Mouse (Mus musculus) thymus, postnatal 25 days (tissue): ENCODE results near the gene Klrg2.
"Not testable (repeated sequence)": the region's sequence is repeated elsewhere in the genome, so short reads cannot be mapped to it uniquely, and the experiment has no call there.

ENCODE experiments used
- DNase-seq: peaks from one replicate; pipeline ENCODE4 v3.0.0; 2022

Klrg2 gene

GRCm38 (mm10) chr6:38636852-38637618 lies at the start of gene Klrg2:
Gene Klrg2, minus strand, starts transcription at chr6:38637242.
- DNase-seq = peak; percentile 14

- no peak for DNase-seq
Observed at GRCm38 (mm10) chr6:38682532-38682931, 45.5 kb upstream of the Klrg2 start.

DNA sequence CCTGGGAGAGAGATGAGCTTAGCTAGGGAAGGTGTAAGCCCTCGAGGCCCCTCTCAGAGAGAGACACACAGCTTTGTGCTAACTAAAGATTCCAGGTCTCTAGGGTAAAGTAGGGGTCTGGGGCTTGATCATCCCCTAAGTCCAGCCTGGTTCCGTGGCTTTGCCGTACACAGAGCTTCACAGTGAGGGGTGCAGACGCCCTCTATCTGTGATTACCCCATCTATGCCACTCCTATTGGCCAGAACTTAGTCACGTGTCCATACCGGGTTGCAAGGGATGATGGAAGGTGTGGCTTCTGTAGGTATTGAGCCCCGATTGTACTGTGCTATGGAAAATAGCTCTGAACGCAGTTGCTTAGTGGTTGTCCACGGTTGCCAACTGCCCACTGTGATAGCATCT lies 40.6 kb upstream of the Klrg2 start:
- DNase-seq = no peak

- no peak for DNase-seq
Observed at GRCm38 (mm10) chr6:38676723-38677122, 39.7 kb upstream of the Klrg2 start.

GRCm38 (mm10) chr6:38676217-38676616 lies 39.2 kb upstream of the Klrg2 start:
- no peak for DNase-seq

DNA sequence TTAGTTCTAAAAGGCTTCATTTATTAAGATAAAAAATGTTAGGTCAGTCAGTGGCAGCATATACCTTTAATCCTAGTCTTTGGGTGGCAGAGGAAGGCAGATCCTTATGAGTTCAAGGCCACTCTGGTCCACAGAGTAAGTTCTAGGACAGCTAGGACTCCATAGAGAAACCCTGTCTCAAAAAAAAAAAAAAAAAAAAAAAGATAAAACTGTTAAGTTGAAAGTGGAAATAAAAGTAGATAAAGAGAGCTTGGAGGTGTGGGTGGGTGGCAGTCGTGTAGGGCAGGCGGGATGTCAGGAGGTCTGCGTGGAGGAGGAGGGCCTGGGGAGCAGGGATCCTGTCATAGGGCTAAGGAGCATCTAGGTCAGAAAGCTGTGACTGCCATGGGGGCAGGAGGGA lies 35.0 kb upstream of the Klrg2 start:
- DNase-seq = no peak

DNA sequence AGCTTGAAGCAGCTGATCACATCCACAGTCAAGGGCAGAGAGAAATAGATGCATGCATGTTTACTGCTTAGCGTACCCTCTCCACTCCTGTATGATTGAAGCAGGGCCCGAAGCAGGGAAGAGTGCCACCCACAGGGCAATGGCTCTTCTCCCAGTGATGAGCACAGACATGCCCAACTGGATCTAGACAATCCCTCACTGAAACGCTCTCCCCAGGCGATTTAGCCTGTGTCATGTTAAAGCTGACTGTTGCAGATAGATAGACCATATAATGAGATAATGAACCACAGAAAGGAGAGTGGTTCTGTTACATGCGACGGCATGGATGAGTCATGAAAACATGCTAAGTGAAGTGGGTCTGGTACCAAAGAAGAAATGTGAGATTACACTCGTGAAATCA lies 34.2 kb upstream of the Klrg2 start:
- DNase-seq = no peak

DNA sequence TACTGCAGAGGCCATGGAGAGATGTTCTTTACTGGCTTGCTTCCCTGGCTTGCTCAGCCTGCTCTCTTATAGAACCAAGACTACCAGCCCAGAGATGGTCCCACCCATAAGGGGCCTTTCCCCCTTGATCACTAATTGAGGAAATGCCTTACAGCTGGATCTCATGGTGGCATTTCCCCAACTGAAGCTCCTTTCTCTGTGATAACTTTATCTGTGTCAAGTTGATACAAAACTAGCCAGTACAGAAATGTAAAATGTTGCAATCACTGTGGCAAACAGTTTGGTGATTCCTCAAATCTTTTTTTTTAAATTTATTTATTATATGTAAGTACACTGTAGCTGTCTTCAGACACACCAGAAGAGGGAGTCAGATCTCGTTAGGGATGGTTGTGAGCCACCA lies 33.4 kb upstream of the Klrg2 start:
- not testable (repeated sequence) for DNase-seq

DNA sequence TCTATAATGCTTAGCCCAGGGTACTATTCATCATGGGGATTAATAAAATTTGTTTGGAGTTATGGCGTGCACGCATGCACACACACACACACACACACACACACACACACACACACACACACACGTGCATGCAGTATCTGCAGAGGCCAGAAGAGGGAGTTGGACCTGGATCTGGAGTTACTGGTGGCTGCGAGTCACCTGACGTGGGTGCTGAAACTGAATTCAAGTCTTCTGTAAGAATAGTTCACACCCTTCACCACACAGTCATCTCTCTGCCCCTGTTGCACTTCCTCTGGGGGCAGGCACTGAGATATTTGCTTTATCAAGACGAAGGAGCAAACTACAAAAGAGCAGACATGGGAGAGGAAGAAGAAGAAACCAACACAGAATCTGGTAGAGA lies 32.5 kb upstream of the Klrg2 start:
- no peak for DNase-seq

GRCm38 (mm10) chr6:38662714-38663615 lies 25.9 kb upstream of the Klrg2 start, which contains the start of gene Clec2l:
Gene Clec2l, plus strand, starts transcription at chr6:38663069.
- DNase-seq = no peak

DNA sequence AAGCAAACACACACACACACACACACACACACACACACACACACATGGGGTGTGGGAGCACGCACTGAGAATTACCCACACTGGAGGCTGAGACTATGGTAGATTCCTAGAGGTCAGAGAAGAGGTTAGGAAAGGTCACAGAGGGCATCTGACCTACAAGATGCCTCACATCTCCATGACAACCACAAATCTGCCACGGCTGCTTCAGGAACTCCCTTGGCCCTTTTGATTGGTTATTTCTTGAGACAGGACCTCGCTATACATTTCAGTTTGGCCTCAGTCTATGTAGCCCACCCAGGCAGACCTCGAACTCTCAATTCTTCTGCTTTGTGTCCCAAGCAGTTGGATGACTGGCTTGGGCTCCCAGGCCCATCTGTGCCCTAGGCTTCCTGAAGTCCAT lies 24.6 kb upstream of the Klrg2 start:
- DNase-seq = no peak

DNA sequence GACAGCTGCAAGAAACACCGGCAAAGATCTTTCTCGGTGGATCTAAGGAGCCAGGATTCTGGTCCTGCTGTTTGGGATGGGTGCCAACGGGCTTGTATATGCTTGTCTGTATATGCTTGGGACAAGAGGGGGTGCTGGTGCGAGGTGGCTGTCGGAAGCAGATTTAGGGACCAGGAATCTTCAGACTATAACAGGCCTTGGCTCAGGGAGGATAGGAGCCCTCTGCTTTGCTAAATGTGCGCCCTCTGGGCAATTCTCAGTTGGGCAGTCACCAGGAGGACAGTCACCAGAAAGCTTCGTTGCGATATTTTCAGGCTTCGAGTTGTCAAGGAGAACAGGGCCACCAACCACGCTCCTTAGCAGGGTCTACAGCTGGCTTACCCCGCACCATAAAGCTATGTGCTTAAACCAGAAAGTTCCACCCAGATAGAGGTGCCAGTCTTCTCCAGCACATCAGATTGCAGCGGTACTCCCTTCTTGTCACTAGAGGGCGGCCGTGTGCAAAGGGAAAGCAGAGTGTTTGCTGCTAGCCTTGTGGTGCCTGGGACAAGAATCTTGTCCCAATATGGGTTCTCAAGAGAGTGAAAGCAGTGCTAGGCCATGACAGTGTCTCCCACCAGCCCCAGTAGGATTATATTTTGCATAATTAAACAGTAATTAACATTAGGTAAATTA lies 13.4 kb upstream of the Klrg2 start:
- peak; percentile 60 for DNase-seq

- peak; percentile 21 for DNase-seq
Observed at GRCm38 (mm10) chr6:38649545-38649944, 12.5 kb upstream of the Klrg2 start.

- DNase-seq = no peak
Observed at GRCm38 (mm10) chr6:38643039-38643438, 6.0 kb upstream of the Klrg2 start.

DNA sequence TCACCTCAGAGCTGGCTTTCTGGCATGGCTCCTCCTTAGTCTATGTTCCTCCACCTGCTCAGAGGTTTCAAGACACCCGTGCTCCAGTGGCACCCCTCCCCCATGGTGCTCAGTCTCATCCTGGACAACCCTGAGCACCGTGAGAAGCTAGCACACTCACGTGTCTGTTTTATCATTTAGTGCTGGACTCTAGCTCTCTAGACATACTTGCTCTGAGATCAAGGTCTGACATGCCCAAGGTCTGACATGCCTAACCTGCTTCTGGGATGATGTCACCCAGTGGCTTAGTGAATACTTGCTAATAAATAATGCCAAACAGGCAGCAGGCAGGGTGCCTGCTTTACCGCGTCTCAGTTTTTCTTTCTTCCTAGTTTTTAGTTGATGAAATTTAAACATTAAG lies 5.6 kb upstream of the Klrg2 start:
- no peak for DNase-seq

- DNase-seq = no peak
Observed at GRCm38 (mm10) chr6:38641645-38642044, 4.6 kb upstream of the Klrg2 start.

- DNase-seq = no peak
Observed at GRCm38 (mm10) chr6:38641228-38641627, 4.2 kb upstream of the Klrg2 start.

GRCm38 (mm10) chr6:38640401-38640800 lies 3.4 kb upstream of the Klrg2 start:
- DNase-seq = no peak

DNA sequence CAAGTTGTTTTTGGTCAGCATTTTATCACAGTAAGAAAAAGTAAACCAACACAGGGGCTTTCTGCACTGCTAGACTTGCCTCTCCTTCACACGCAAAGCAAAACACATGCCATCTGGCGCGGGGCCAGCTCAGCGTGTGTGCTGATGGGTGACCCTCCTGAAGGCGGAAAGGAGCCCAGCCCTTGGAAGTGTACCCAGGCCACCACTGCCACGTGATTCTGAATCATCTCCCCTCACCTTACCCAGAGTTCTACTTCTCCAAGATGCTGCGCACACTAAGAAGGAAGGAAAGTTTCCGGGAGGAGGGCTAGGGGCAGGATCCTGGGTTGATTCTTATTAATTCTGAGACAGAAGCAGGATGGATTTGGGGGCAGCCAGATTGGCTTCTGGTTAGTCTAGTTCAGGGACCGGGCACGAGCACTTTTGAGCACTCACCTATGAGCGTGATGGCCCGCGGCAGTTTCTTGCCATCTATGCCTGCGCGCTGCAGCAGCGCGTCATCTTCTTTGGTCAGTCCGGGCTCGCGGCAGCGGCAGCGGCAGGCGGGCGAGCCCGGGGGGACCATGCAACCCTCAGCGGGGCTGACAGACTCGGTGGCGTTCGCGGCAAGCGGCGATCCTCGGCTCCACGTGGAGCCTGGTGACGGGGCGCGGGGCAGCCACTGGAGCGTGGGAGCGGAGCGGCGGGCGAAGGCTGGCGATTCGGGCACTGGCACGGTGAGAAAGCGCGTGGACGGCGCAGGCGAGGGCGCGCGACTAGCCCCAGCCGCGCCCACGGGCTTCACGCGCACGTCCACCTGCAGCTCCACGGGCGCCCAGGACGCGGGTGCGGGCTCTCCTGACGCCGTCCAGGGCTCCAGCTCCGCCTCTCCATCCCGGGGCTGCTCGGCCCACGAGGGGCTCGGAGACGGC lies 846 bp downstream of the Klrg2 start:
- DNase-seq = no peak

DNA sequence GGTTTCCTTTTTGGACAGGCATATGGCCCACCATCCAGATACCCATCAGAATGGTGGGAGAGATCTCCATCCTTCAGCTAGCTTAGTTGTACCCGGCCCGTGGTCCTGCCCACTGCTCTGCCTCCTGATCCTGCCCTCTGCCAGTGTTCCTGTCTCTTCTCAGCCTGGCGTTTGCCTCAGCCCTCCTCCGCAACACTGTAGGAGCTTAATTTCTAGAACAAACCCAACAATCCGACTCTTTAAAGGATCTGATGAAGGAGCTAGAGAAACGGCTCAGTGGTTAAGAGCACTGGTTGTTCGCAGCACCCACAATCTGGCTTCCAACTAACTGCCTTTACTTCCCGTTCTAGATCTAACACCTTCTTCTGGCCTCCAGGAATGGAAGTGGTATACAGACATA lies 2.6 kb downstream of the Klrg2 start:
- DNase-seq = no peak

GRCm38 (mm10) chr6:38632826-38633225 lies 4.2 kb downstream of the Klrg2 start:
- DNase-seq = no peak

- DNase-seq = no peak
Observed at GRCm38 (mm10) chr6:38629556-38629955, 7.5 kb downstream of the Klrg2 start.
